Mouse (Mus musculus): ENCODE results near the gene Bcl6b. TPM values are rescaled to one million over a fixed set of nuclear protein-coding genes. Genes with fewer than 3 reads are reported as not detected.

Gene Bcl6b
- polyA plus RNA-seq, 1 experiment: 5.9 TPM

GRCm38 (mm10) chr11:70189319-70190134 lies 40.1 kb downstream of the Bcl6b start:
- TF ChIP-seq CTCF (IDR thresholded peaks at IDR 0.05; ENCODE audit: borderline replicate concordance, extremely low read depth, insufficient read depth, insufficient read length) (no peak), POLR2A (IDR thresholded peaks at IDR 0.05; ENCODE audit: borderline replicate concordance, extremely low read depth, insufficient read depth, insufficient read length, poor library complexity, severe bottlenecking) (no peak)
- no peak for DNase-seq (ENCODE audit: low read depth)

DNA sequence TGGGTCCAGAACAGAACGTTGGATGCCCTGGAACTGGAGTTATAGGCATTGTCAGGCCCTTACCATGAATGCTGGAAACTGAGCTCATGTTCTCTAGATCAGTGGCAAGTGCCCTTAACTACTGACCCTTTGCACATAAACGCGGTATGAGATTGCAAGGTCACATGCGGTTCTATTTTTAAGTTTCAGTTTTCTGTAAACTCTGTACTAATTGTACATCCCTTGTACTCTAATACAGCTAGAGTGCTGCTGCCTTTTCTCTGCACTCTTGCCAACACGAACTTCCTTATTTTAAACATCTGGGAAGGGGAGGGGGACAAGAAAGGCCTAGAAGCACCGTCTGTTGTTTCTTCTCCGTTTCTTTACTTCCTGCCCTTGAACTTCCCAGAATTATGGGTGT lies 44.5 kb downstream of the Bcl6b start:
- TF ChIP-seq CTCF (IDR thresholded peaks at IDR 0.05; ENCODE audit: borderline replicate concordance, extremely low read depth, insufficient read depth, insufficient read length) (no peak), POLR2A (IDR thresholded peaks at IDR 0.05; ENCODE audit: borderline replicate concordance, extremely low read depth, insufficient read depth, insufficient read length, poor library complexity, severe bottlenecking) (no peak)
- DNase-seq (ENCODE audit: low read depth): no peak

DNA sequence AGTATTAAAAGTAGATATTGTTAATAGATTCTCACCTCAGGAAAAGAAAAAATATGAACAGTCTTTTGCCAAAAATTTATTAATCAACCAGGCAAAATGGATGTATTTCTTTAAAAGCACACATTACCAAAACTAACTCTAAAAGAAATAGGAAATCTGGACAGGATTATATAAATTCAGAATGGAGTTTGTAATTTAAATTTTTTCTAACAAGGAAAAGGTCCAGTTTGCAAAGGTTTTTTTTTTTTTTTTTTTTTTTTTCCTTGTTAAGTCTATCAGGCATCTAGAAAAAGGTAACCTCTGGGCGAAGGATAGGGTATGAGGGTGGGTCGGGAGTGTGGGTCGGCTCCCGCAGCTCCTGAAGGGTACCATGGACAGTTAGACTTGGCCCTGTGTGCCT lies 49.1 kb downstream of the Bcl6b start:
- TF ChIP-seq POLR2A (IDR thresholded peaks at IDR 0.05; ENCODE audit: borderline replicate concordance, extremely low read depth, insufficient read depth, insufficient read length, poor library complexity, severe bottlenecking) (no peak), CTCF (IDR thresholded peaks at IDR 0.05; ENCODE audit: borderline replicate concordance, extremely low read depth, insufficient read depth, insufficient read length) (no peak)
- DNase-seq (ENCODE audit: low read depth): no peak

GRCm38 (mm10) chr11:70179401-70179800 lies 50.2 kb downstream of the Bcl6b start:
- DNase-seq (ENCODE audit: low read depth): peak; percentile 72
- TF ChIP-seq POLR2A (IDR thresholded peaks at IDR 0.05; ENCODE audit: borderline replicate concordance, extremely low read depth, insufficient read depth, insufficient read length, poor library complexity, severe bottlenecking): no peak
- TF ChIP-seq CTCF (IDR thresholded peaks at IDR 0.05; ENCODE audit: borderline replicate concordance, extremely low read depth, insufficient read depth, insufficient read length): peak; percentile 62; the same call in 1 of the 2 replicates

- DNase-seq (ENCODE audit: low read depth): no peak
- no peak for TF ChIP-seq POLR2A (IDR thresholded peaks at IDR 0.05; ENCODE audit: borderline replicate concordance, extremely low read depth, insufficient read depth, insufficient read length, poor library complexity, severe bottlenecking)
- no peak for TF ChIP-seq CTCF (IDR thresholded peaks at IDR 0.05; ENCODE audit: borderline replicate concordance, extremely low read depth, insufficient read depth, insufficient read length)
These were observed 50.8 kb downstream of the Bcl6b start for GRCm38 (mm10) chr11:70178756-70179155.

GRCm38 (mm10) chr11:70178311-70178710 lies 51.3 kb downstream of the Bcl6b start:
- TF ChIP-seq CTCF (IDR thresholded peaks at IDR 0.05; ENCODE audit: borderline replicate concordance, extremely low read depth, insufficient read depth, insufficient read length) (no peak), POLR2A (IDR thresholded peaks at IDR 0.05; ENCODE audit: borderline replicate concordance, extremely low read depth, insufficient read depth, insufficient read length, poor library complexity, severe bottlenecking) (no peak)
- DNase-seq (ENCODE audit: low read depth): no peak

GRCm38 (mm10) chr11:70177647-70178046 lies 52.0 kb downstream of the Bcl6b start:
- TF ChIP-seq CTCF (IDR thresholded peaks at IDR 0.05; ENCODE audit: borderline replicate concordance, extremely low read depth, insufficient read depth, insufficient read length) (peak; percentile 42; the same call in 1 of the 2 replicates), POLR2A (IDR thresholded peaks at IDR 0.05; ENCODE audit: borderline replicate concordance, extremely low read depth, insufficient read depth, insufficient read length, poor library complexity, severe bottlenecking) (no peak)
- no peak for DNase-seq (ENCODE audit: low read depth)

GRCm38 (mm10) chr11:70174491-70174890 lies 55.1 kb downstream of the Bcl6b start:
- no peak for DNase-seq (ENCODE audit: low read depth)

More at GRCm38 (mm10) chr11:70174491-70174890, 55.1 kb downstream of the Bcl6b start:
- TF ChIP-seq POLR2A (IDR thresholded peaks at IDR 0.05; ENCODE audit: borderline replicate concordance, extremely low read depth, insufficient read depth, insufficient read length, poor library complexity, severe bottlenecking): no peak
- no peak for TF ChIP-seq CTCF (IDR thresholded peaks at IDR 0.05; ENCODE audit: borderline replicate concordance, extremely low read depth, insufficient read depth, insufficient read length)

Other genes starting within 250 kb of the Bcl6b start
- 98.1 and 110 TPM in 2 replicates for gene Ctdnep1, start 248.6 kb downstream of the Bcl6b start, polyA plus RNA-seq (2012; rRNA removed)
- 127 and 159 TPM in 2 replicates for gene Elp5, start 247.3 kb downstream of the Bcl6b start, polyA plus RNA-seq (2012; rRNA removed)
- gene Gabarap, start 238.7 kb downstream of the Bcl6b start, polyA plus RNA-seq (2012; rRNA removed): 457 and 501 TPM in 2 replicates
- gene Phf23, start 234.0 kb downstream of the Bcl6b start, polyA plus RNA-seq (2012; rRNA removed): 49.2 and 54.9 TPM in 2 replicates
- 36.8 and 45.7 TPM in 2 replicates for gene Dvl2, start 229.2 kb downstream of the Bcl6b start, polyA plus RNA-seq (2012; rRNA removed)
- 36.0 and 43.9 TPM in 2 replicates for gene Acadvl, start 214.4 kb downstream of the Bcl6b start, polyA plus RNA-seq (2012; rRNA removed)
- gene Dlg4, start 212.9 kb downstream of the Bcl6b start, polyA plus RNA-seq (2012; rRNA removed): 231 and 306 TPM in 2 replicates
- gene Asgr1, start 175.7 kb downstream of the Bcl6b start, polyA plus RNA-seq (2012; rRNA removed): 1.2 and 1.8 TPM in 2 replicates
- 0.09 TPM in 1 of 2 replicates, not detected in the other for gene Asgr2, start 137.2 kb downstream of the Bcl6b start, polyA plus RNA-seq (2012; rRNA removed)
- gene Mgl2, start 99.5 kb downstream of the Bcl6b start, polyA plus RNA-seq (2012; rRNA removed): 0.33 and 0.37 TPM in 2 replicates
- 0.60 and 0.86 TPM in 2 replicates for gene Clec10a, start 73.6 kb downstream of the Bcl6b start, polyA plus RNA-seq (2012; rRNA removed)
- gene Slc16a11, start 17.0 kb downstream of the Bcl6b start, polyA plus RNA-seq (2012; rRNA removed): 2.8 and 3.8 TPM in 2 replicates
- gene Slc16a13, start 8.7 kb downstream of the Bcl6b start, polyA plus RNA-seq (2012; rRNA removed): 13.9 and 15.1 TPM in 2 replicates
- gene 0610010K14Rik, start 8.1 kb upstream of the Bcl6b start, polyA plus RNA-seq (2012; rRNA removed): 153 and 207 TPM in 2 replicates
- gene Gm21988, start 10.0 kb upstream of the Bcl6b start, polyA plus RNA-seq (2012; rRNA removed): 14.8 and 18.0 TPM in 2 replicates
- gene Rnasek, start 10.0 kb upstream of the Bcl6b start, polyA plus RNA-seq (2012; rRNA removed): 106 and 125 TPM in 2 replicates
- gene Alox12, start 25.6 kb upstream of the Bcl6b start, polyA plus RNA-seq (2012; rRNA removed): 0.78 and 1.6 TPM in 2 replicates
- gene Alox12e, start 92.8 kb upstream of the Bcl6b start, polyA plus RNA-seq (2012; rRNA removed): not detected in 2 replicates
- gene Alox15, start 122.2 kb upstream of the Bcl6b start, polyA plus RNA-seq (2012; rRNA removed): 0.05 and 0.29 TPM in 2 replicates
- 31.2 and 34.2 TPM in 2 replicates for gene Pelp1, start 180.2 kb upstream of the Bcl6b start, polyA plus RNA-seq (2012; rRNA removed)
- gene Arrb2, start 202.8 kb upstream of the Bcl6b start, polyA plus RNA-seq (2012; rRNA removed): 68.7 and 86.1 TPM in 2 replicates
- gene Med11, start 222.1 kb upstream of the Bcl6b start, polyA plus RNA-seq (2012; rRNA removed): 28.1 and 31.8 TPM in 2 replicates
- 0.93 and 1.4 TPM in 2 replicates for gene Zmynd15, start 229.6 kb upstream of the Bcl6b start, polyA plus RNA-seq (2012; rRNA removed)
- gene Cxcl16, start 230.2 kb upstream of the Bcl6b start, polyA plus RNA-seq (2012; rRNA removed): 3.1 and 3.5 TPM in 2 replicates